Mouse (Mus musculus) myocyte (in vitro differentiated cells): ENCODE measurements around the gene Mettl15.

Experiments
- MYOD1 ChIP-seq, 3 experiments: IDR thresholded peaks; one replicate each; pipeline ENCODE4 v1.6.1; 2011; ENCODE audit warnings: control low read depth in 2 of 3, low read depth in 2 of 3, mild to moderate bottlenecking in 2 of 3, moderate library complexity in 1 of 3; ENCODE audit not compliant: insufficient read length in 2 of 3, control insufficient read depth in 1 of 3
- POLR2A ChIP-seq: IDR thresholded peaks from one replicate; pipeline ENCODE4 v1.6.1; 2011; ENCODE audit warnings: low read depth, mild to moderate bottlenecking, control low read depth, moderate library complexity; ENCODE audit not compliant: insufficient read length

- TF ChIP-seq POLR2A (no peak), MYOD1 (IDR thresholded peaks at IDR 0.05; ENCODE audit: control insufficient read depth in 1 of 3, insufficient read length in 2 of 3, low read depth in 2 of 3) (no peak)
These were observed 59.1 kb downstream of the Mettl15 start for GRCm38 (mm10) chr2:109221470-109221869.
